Mouse (Mus musculus): Measurements from ENCODE around the gene Ets1. TPM values are rescaled to one million over a fixed set of nuclear protein-coding genes. Genes with fewer than 3 reads are reported as not detected.

The Ets1 gene
- total and polyA plus RNA-seq, 3 experiments = 10.0 to 23.5 (median 19.8) TPM

DNA sequence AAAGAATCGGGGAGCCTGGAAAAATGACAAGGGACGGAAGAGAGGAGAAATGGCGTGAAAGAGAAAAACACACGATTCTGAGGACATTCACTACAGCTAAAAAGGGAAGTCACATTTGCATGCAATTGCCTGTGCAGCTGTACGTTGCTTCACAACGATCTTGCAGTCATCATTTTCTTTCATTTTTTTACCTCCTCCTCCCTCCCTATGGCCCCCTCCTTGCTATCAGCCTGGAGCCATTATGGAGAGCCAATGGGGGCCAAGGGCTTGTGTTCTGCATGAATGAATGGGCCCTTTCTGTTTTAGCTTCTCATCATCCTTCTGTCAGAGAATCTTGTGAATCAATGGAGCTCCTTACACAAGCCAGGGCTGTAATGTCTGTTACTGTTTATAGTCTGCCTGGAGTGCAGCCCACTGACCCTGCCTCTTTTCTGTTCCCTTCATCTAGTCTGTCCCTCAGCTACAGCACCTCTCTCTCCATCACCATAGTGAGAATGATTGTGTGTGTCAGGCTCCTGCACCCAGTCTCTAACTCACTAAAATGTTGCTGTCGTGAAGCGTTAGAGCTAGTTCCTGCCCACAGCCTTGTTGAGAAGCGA lies 32.2 kb downstream of the Ets1 start:
- H3K4me1 ChIP-seq (ENCODE audit: control insufficient read depth in 1 of 2, insufficient read depth in 2 of 2) = peaks cover 13 to 60% of the 10 kb centered on the region in 2 experiments
- peak overlapping the region in 2 of 3 experiments; percentile 20 to 30 for H3K4me3 ChIP-seq (replicated peaks in 1 of 3; ENCODE audit: low read depth in 2 of 3, low read length in 2 of 3, poor library complexity in 1 of 3)
- H3K9ac ChIP-seq (ENCODE audit: insufficient read depth, low read depth) = peak overlapping the region; percentile 21; the same call in 1 of the 2 replicates
- no peaks in the 10 kb centered on the region for H3K9me3 ChIP-seq (replicated peaks; ENCODE audit: low read length)
- TF ChIP-seq ZKSCAN1 (IDR thresholded peaks at IDR 0.05; ENCODE audit: borderline replicate concordance, low read depth, low read length) (no peak), MAZ (IDR thresholded peaks at IDR 0.05; ENCODE audit: low read depth, low read length) (peak; percentile 86; the same call in 1 of the 2 replicates), CHD1 (IDR thresholded peaks at IDR 0.05; ENCODE audit: low read depth, low read length) (no peak), ELF1 (IDR thresholded peaks at IDR 0.05; ENCODE audit: low read depth, low read length) (no peak), MXI1 (IDR thresholded peaks at IDR 0.05; ENCODE audit: low read depth, low read length) (no peak), ZC3H11A (IDR thresholded peaks at IDR 0.05; ENCODE audit: low read depth, low read length) (no peak), SIN3A (IDR thresholded peaks at IDR 0.05; ENCODE audit: low read length) (peak; percentile 47; the same call in 1 of the 2 replicates), EP300 (IDR thresholded peaks at IDR 0.05; ENCODE audit: low read length) (peak; percentile 88), JUN (IDR thresholded peaks at IDR 0.05; ENCODE audit: insufficient read depth, low read depth, low read length) (peak; percentile 34; the same call in 1 of the 2 replicates), MYC (IDR thresholded peaks at IDR 0.05; ENCODE audit: low read depth, low read length) (no peak), KAT2A (IDR thresholded peaks at IDR 0.05; ENCODE audit: insufficient replicate concordance, low read length) (no peak), HCFC1 (IDR thresholded peaks at IDR 0.05; ENCODE audit: low read depth, low read length) (no peak), MAX (IDR thresholded peaks at IDR 0.05; ENCODE audit: low read length) (no peak; the same call in 1 of the 2 replicates), TBP (conservative IDR thresholded peaks at IDR 0.05; ENCODE audit: low read depth, low read length) (0 out of 2 replicates have a peak, but pooled peaks have one; percentile 53), UBTF (IDR thresholded peaks at IDR 0.05; ENCODE audit: low read depth, low read length) (no peak), IRF4 (IDR thresholded peaks at IDR 0.05; ENCODE audit: low read depth, low read length) (peak; percentile 48), RCOR1 (conservative IDR thresholded peaks at IDR 0.05; ENCODE audit: low read depth, low read length) (0 out of 2 replicates have a peak, but pooled peaks have one; percentile 19), BHLHE40 (IDR thresholded peaks at IDR 0.05; ENCODE audit: low read depth, low read length) (peak; percentile 79), USF2 (conservative IDR thresholded peaks at IDR 0.05; ENCODE audit: low read depth, low read length) (no peak), MEF2A (IDR thresholded peaks at IDR 0.05; ENCODE audit: borderline replicate concordance, low read depth, low read length) (peak; percentile 55; the same call in 1 of the 2 replicates), ZNF384 (IDR thresholded peaks at IDR 0.05; ENCODE audit: low read depth, low read length) (peak; percentile 85), ETS1 (conservative IDR thresholded peaks at IDR 0.05; ENCODE audit: low read depth, low read length) (peak; percentile 63), TCF12 (IDR thresholded peaks at IDR 0.05; ENCODE audit: low read depth, low read length) (peak; percentile 66; the same call in 1 of the 2 replicates), CHD2 (IDR thresholded peaks at IDR 0.05; ENCODE audit: low read length) (no peak), RAD21 (IDR thresholded peaks at IDR 0.05; ENCODE audit: low read depth, low read length) (no peak; the same call in 1 of the 2 replicates), MAFK (IDR thresholded peaks at IDR 0.05; ENCODE audit: insufficient replicate concordance, low read length) (0 out of 2 replicates have a peak, but pooled peaks have one; percentile 45)
- H3K79me2 ChIP-seq (replicated peaks; ENCODE audit: control insufficient read depth, extremely low read depth, insufficient read depth, poor library complexity, severe bottlenecking) = no peaks in the 10 kb centered on the region
- peak overlapping the region; percentile 39; the same call in 1 of the 2 replicates for H3K27ac ChIP-seq (ENCODE audit: insufficient read depth, low read depth)
- dilution Hi-C loops (cut with MboI; ENCODE audit: extremely low pct_ligation_motif_present, extremely low pct_unique_long_range_greater_than_20kb, low sequenced_read_pairs) (no loop called here), in situ Hi-C loops (cut with MboI; ENCODE audit: low pct_ligation_motif_present, low pct_unique_long_range_greater_than_20kb, low sequenced_read_pairs) (no loop called here)
- H3K27me3 ChIP-seq (replicated peaks) = no peaks in the 10 kb centered on the region
- H3K36me3 ChIP-seq (replicated peaks in 1 of 2; ENCODE audit: control insufficient read depth in 1 of 2, insufficient read depth in 1 of 2, low read length in 1 of 2) = no peaks in the 10 kb centered on the region
- DNase-seq (ENCODE audit: extremely low read depth) = peak; percentile 77
- peak overlapping the region; percentile 68 for H3K4me2 ChIP-seq (ENCODE audit: insufficient read depth, low read depth, poor library complexity, severe bottlenecking)

All from CH12.LX (cell line).